Mouse (Mus musculus) A20 (cell line): ENCODE data around the gene Syt2.

ENCODE experiments used
- DNase-seq: peaks from one replicate; pipeline ENCODE4 v3.0.0-alpha.2; 2011; ENCODE audit warnings: low read depth, low spot score

Syt2 gene

DNA sequence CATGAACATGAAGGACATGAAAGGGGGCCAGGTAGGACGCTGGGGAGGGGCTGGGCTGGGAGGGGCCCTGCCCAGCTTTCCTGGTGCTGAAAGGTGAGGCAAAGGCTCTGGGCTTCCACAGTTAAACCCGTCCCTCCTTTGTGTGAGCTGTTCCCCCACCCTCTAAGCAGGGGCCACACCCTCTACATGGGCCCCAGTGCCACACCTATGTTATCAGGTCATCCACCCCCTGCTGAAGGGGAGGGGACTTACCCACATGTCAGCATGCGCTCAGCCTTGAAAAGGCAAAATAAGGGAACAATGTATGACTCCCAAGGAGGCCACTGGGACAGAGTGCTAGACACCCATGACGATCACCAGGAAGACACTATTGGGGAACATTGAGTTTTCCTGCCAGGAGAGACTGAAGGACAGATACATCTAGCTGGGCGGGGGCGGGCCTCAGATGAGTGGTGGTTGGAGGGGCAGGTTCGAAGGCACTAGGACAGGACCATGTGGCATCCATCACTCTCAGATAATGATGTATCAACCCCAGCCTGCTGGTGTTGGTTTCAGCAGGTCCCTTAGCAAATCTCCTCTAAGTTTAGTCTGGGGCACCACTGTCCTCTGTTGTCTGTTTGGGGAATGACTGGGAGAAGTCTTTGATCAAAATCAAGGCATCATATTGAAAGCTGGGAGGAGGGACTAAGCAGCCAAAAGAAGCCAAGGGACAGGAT lies 95.6 kb downstream of the Syt2 start:
- no peak for DNase-seq

DNA sequence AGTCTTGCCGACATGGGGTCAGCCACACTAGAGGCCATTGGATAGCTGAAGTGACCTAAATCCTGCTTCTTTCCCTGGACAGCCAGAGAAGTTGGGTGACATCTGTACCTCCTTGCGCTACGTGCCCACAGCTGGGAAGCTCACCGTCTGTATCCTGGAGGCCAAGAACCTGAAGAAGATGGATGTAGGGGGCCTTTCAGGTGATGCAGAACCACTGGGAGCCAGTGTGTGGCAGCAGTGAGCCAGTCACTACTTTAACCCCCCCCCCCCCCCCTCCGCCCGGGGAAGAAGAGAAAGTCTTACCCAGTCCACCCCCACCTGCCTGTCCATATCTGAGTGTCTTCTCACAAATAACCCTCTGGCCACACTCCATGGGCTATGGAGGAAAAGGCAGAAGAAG lies 99.2 kb downstream of the Syt2 start:
- DNase-seq: peak; percentile 59

DNA sequence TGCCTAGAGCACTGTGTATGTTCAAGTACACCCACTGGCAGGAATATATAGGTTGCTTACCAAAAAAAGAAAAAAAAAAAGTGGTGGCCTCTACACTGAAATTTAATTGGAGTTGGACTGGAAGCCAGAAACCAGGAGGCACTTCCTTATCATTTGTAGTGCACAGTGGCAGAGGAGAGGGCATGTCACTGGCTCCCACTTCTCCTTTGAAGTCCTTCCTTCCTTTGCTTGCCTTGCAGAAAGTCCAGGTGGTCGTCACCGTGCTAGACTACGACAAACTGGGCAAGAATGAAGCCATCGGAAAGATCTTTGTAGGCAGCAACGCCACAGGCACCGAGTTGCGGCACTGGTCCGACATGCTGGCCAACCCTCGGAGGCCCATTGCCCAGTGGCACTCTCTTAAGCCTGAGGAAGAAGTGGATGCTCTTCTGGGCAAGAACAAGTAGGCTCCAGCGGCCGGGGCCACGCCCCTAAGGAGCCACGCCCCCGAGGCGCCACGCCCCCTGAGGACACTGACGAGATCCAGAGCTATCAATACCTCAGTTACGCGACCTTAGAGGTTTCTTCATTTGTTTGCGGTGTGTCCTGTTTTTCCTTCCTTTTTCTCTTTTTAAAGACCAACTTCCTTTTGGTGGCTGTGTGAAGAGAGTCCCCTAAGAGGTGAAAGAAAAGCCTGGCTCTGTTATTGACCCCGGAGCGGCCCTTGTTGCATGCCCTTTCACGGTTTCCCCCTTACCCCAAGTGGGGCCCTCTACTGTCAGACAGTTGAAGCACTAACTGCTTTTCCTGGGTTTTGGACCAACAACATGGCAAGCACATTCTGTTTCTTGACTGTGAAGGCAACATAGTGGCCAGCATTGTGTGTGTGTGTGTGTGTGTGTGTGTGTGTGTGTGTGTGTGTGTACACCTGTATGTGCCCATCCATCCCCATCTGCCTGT lies 101.0 kb downstream of the Syt2 start:
- peak; percentile 89 for DNase-seq

DNA sequence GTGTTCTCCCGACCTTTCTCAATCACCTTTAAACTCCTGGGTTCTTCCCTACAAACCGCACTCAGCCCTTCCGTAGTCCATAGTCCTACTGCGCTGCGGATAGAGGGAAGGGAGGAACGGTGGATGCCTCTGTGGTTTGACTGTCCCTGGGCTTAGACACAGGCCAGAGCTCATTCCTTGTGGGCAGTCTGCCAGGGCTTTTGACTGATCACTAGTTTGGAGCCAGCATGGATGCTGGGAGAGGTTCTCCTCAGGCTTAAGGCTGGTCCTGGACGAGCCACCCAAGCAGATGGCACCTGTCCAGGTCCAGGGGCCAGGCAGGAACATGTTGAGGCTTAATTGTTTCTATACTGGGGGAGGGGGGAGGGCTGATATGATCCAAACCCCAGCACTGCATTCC lies 103.4 kb downstream of the Syt2 start:
- no peak for DNase-seq

DNA sequence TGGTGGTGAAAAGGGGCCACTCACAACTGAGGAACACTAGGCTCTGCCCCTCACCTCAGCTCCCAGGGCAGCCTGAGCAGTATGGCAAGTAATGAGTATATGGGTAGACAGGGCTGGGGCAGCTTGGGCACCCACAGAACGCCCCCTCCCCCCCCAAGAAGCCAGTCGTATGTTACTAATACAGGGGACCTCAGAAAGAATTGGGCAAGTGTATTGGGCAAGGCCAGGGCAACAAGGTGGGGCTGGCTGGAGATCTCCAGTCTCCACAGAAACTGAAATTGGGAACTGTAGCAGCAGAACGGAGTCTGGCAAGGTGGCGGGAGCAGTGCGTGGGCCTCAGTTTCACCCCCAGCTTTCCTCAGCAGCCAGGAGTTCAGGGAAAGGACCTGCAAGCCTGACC lies 106.0 kb downstream of the Syt2 start:
- DNase-seq: no peak

DNA sequence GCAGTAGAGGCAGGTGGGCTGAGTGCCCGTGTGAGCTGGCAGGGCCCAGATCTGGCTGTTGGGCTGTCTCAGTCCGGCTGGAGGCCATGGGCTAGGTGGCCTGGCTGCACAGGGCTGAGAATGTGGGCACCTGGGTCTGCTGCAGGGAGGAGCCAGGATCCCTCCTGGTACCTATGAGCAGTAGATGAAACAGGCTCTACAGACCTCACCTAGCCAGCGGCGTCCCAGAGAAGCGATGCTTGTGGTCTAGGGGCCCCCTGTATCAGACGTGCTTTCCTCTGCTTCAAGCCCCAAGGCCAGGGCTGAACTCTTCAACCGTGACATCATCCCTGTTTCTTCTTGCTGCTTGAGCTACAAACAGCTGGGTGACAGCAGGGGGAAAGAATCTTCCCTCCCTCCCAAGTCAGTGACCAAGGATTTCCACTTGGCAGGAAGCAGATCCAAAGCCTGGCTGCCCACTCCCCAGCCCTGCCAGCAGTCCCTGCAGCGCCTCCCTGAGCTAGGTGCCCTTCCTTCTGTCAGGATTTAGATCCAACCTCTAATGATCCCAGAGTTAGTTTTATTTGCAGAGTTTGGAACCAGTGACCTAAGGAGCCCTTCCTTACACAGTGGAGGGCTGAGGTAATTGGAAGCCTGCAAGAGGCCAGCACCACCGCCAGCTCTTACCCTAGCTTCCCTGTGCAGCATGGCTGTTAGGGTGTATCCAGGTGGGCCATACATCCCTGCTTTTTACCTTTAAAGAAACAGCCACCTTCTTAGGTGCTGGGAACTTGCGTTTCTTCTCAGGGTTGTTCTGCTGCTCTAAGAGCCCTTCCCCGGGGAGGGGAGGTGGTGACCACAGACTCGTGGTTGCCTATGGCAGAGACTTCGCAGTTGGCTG lies 107.5 kb downstream of the Syt2 start:
- DNase-seq: no peak

DNA sequence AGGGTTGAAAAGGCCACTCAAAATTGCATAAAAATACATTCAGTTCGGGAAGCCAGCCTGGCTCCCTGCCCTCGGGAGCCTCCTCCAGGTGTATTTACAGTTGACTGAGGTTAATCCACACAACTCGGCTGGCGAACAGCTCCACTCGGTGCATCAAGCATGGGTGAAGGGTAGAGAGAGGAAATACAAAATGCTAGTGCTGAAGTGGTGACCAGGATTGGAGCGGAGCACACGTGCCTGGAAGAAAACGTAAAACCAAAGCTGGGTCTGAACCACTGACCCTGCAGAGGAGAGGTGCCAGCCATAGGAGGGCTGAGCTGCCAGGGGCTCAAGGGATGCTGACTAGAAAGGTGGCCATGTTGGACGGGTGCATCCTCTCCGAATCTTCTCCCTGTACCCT lies 108.3 kb downstream of the Syt2 start:
- no peak for DNase-seq

DNA sequence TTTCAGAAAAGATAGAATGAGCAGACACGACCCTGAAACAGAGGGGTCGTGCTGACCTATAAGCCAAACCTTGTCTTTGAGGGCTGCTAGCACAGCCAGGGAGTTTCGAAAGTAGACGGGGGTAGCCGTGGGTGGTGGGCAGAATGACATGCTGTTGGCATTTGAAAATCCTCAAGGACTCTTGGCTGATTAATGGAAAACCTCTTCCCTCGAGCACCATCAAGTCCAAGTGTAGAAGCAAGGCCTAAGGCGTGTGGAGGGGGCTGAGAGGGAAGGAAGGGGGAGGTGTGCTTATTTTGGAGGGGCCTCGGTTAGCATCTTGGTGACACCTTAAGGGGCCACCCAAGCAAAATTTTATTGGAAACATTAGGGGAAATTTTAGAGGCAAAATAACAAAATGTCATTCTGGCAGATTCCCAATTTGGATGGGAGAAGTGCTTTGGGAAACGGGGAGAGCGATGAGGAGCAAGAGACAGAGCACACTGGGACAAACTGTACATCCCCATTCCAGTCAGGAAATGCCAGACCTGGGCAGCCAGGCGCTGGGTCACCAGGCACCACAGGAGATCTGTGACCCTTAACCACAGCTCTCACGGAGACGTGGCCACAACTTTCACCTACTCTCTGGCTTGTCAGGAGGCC lies 109.2 kb downstream of the Syt2 start:
- DNase-seq: no peak

DNA sequence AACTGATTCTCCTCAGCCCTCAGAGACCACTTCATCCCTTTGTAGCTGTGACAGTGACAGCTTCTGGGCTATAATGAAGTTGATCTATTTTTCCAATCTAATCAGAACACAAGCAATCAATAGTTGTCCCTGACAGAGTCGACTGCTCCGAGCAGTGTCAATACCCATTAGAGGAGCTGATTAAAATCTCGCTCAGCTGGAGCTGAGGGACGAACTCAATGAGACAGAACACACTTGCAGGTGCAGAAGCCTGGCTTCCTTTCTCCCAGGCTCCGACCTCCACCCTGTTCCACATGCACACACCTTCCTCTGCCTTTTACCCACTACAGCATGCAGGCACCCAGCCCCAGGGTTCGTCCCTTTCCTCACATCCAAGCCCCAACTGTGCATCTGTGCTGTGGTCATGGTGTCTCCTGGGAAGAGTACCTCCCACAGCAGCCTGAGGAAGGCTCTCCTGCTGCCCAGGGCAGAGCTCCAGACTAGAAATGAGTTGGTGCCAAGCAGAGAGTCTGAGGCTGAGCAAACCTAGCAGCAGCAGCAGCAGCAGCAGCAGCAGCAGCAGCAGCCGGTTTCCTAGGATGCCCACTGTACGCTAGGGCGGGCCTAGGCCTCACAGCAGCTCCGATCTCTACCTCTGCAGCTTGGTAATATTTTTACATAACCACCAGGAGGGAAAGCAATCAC lies 109.9 kb downstream of the Syt2 start:
- no peak for DNase-seq

DNA sequence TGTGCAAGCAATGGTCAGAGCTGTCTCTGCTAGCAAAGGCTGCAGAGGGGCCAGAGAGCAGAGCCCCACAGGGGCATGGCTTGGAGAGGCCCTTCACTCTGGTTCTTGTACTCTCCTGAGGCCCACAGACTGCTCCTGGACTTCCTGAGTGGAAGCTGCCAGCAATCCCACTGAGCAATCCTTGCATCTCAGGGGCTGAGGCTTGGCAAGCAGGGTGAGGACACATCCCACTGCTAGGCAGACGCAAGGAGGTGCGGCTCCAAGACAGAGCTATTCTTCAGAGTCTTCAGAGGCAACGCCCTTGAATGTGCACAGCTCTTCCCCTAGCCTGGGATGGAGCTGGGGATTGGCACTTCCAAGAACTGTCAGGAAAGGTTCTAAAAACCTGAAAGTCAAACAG lies 110.8 kb downstream of the Syt2 start:
- no peak for DNase-seq

DNA sequence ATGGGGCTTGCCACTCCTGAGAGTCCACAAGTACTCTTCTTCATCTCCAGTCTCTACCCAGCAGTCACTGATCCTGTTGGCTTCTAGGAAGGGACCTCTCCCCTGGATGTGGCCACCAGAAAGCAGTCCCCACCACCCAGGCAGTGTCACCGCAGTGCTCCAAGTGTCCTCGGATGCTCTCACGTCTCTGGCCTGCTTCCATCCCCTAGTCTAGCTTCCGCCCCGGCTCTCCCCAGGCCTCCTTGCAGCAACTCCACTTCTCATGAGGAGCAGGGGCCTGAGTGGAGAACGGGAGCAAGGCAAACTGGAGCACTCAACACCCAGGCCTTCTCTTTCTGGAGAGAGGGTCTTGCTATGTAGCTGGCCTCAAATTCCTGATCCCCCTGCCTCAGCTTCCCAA lies 112.7 kb downstream of the Syt2 start:
- no peak for DNase-seq

DNA sequence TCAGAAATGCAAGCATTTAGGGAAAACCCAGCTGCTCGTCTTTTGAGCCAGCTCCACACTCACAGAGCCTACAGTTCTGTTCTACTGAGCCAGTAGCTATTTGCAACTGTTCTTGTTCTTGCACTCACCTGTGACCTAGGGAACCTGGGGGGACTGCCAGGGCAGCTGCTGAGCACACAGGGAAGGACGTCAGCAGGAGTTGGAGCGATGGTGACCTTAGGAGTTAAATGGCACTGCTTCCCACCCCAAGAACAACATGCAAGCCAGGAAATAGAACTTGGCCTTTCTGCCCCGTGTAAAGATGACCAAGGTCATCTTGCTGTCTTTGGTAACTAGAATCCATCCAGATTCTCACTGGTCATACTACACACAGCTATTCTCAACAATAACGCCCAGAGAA lies 114.2 kb downstream of the Syt2 start:
- no peak for DNase-seq

DNA sequence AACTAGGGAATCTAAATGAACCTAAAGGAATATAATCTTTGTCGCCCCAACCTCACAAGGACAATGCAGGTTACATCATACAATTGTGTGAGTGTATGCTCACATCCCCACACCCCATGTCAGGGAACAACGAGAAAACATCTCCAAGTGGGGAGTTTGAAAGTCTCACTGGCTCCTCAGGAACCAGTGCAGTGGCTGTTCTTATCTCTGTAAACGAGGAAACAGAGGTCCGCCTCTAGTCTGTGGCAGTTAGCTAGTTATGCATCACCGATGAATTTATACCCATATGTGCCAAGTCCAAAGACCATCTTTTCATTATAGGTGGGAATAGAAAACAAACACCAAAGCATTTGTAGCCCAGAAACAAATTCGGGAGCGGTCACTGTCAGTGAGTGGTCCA lies 115.1 kb downstream of the Syt2 start:
- DNase-seq: no peak

DNA sequence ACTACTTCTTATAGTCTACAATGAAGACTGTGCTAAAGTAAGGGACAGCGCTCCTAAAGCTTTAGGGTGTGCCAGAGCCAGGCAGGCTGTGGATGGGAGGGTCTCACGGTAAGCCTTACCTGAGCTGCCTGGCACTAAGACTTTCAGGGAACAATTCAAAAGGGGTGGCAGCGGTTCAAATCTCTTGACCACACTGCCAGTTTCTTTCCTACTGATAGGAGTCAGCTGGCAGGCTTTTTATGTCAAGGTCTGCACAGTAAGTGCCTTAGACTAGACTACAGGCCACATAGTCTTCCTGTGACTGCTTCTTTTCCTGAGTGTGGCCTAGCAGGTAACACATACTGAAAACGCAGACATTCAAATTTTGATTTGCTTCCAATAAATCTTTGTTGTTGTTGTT lies 116.8 kb downstream of the Syt2 start:
- no peak for DNase-seq

DNA sequence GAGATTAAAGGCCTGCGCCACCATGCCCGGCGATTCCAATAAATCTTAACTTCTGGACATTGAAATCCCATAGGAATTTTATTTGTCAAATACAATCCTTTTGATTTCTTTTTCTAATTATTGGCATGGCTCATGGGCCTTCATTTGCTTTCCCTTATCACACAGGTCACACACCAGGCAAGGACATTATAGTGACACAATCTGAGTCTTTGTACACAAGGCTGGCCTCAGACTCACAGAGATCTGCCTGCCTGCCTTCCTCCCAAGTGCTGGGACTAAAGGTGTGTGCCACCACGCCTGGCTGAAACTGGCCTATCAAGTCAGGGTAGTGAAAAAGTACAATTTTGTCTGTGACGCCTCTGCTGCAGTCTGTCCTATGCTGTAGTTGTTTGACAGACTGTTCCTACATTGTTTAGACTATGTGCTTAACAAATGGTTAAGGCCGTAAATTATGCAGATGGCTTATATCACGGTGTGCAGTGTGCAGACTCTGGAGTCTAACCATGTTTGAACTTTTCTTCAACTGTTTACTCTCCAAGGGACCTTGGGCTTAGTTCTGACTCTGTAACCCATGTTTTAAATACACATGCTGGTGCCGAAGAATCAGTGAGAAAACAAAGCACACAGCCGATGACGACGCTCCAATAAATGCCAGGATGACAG lies 117.4 kb downstream of the Syt2 start:
- no peak for DNase-seq

DNA sequence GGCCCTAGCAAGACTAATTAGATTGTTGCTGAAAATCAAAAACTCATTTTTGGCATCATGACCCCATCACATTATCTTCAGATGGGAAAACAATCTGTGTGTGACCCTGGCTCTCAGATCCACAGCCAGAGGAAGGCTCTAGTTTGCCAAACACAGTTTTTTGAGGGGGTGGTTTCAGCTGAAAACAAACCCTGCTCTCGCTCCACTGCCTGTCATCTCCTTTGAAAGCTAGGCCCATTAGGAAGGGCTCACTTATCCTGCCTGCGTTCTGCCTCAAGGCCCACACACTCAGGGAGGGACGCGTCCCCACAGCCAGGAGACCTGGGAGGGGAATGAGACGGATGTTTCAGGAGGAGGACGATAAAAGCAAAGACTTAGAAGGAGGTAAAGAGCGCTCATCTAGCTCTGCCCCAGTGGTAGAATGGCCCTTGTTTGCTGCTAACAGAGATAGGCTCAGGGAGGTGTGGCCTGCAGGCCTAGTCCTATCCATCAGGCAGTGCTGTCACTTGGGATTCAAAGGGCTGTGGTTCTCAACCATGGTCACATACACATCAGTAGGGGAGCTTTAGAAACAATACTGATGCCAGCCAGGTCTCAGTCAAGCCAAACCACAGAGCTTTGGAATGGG lies 118.5 kb downstream of the Syt2 start:
- no peak for DNase-seq

DNA sequence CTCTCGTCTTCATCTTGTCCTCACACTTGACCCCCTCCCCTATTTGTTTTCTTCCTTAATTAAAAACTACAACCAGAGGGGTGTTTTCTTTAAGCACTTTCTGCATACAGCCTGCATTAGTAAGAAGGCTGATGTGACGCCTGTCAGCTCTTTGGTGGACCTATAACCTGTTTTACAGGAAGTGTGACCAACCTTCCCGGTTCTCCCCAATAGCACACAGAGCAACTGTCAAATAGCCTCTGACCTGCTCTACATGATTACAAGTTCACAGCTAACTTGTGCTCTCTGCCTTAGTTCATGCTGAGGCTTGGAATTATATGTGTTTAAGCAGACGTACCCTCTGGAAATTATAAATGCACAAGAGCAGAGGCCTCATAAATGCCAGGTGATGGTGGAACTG lies 120.0 kb downstream of the Syt2 start:
- no peak for DNase-seq

DNA sequence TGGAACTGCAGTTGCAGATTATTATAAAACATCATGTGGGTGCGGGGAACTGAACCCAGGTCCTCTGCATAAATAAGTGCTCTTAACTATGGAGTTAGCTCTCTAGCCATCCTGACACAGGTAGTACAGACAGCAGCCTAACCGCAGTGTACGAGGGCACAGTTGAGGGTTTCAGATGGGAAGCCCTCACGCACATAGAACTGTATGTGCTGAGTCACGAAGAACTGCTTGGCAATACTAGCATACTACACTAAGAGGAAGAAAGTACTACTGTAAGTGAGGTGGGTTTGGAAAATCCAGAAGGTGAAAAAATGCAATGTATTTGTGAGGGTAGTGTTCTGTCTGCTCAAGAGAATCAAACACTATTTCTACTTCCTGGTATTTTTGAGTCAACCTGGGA lies 123.8 kb downstream of the Syt2 start:
- DNase-seq: no peak

DNA sequence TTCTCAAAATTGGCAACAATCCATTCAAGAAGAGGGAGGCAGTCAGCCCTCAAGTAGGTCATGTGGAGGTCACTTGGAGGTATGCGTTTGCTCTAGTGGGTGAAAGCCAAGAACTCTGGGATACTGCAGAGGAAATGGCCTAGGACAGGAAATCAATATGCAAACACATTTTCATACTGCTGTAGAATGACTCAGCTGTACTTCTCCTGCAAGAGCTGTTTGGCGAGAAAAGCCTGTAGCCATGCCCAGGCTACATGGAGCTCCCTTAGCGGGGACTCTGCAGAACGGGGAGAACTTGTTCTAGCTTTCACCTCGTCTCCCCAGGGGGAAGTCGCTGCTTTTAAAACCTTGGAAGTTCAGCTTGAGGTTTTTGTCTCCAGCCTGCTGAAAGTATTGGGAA lies 124.9 kb downstream of the Syt2 start:
- no peak for DNase-seq

DNA sequence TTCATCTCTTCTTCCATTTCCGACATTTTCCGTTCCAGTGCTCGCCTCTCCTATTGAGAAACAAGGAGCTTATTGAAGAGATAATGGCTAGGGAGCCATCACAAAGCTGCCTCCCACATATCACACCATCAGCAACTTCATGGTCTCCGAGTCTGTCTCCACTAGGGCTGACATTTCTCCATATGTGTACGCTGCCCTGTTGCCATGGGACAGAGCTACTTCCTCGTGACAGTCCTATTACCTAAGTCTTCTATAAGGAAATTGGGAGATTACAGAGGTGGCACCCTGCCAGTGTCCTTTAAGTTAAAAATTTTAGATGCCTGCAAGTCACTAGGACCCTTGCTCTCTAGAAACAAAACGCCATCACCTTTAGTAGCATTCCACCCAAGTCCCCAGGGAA lies 125.5 kb downstream of the Syt2 start:
- no peak for DNase-seq
